Mouse (Mus musculus): Measurements from ENCODE around the gene Mlst8. TPM values are rescaled to one million over a fixed set of nuclear protein-coding genes. Genes with fewer than 3 reads are reported as not detected.
"Not testable (repeated sequence)": the region's sequence is repeated elsewhere in the genome, so short reads cannot be mapped to it uniquely, and the experiment has no call there.

Gene Mlst8
- total and polyA plus RNA-seq, 3 experiments, result 35.4 to 57.3 TPM; not detected in 1

DNA sequence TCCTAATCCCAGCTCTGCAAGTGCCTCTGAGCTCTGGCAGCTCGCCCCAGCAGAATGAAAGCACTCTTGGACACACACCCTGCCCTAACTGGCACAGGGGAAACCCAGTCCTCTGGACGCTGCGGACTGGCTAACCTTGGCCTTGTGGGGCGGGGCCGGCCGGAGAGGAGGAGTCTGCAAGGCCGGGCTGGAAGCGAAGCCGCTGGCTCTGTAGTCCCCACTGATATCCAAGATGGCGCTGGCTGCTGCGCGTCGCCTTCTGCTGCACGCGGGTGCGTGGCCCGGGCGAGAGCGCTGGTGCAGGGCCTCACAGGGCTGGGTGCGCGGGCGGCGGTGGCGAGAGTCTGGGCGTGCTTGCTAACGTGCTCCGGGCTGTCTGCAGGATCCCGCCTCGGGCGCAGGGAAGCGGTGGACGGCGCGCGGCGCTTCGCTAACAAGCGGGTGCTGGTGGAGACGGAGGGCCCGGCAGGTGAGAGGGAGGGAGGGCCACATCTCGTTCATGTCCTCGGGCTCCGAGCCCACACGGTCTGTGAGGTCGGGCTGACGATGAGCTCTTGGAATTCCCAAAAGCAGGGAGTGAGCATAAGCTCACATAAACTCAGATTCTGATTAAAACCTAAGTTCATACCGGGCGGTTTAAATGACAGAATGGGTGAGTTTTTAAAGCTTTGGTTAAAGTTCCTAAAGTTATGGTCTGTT, 52.3 kb downstream of the Mlst8 start, which contains the start of gene Eci1 (continued):
- no peak for TF ChIP-seq MAFK (IDR thresholded peaks at IDR 0.05; ENCODE audit: borderline replicate concordance, low read depth, low read length)
- TF ChIP-seq NRF1 (IDR thresholded peaks at IDR 0.05; ENCODE audit: insufficient read depth, low read depth, low read length, poor library complexity, severe bottlenecking), result 0 out of 2 replicates have a peak, but pooled peaks have one; percentile 14
- TF ChIP-seq MEF2A (IDR thresholded peaks at IDR 0.05; ENCODE audit: extremely low read depth, insufficient replicate concordance, low read depth, low read length, poor library complexity, severe bottlenecking), result no peak

DNA sequence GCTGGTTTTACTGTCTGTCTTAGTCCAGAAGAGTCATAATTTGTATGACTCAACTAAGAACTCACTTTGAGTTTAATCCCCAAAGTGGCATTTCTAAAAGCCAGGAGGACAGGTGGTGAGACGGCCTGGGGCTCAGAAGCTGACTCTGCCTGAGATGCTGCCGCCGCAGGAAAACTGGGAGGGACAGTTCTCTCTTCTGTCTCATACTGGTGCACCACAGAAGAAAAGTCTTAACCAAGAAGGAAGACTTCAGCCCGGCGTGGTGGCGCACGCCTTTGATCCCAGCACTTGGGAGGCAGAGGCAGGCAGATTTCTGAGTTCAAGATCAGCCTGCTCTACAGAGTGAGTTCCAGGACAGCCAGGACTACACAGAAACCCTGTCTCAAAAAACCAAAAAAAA, 53.0 kb downstream of the Mlst8 start:
- Histone ChIP-seq H3K79me2 (ENCODE audit: control insufficient read depth, insufficient read depth, low read length, poor library complexity) (peaks cover 13% of the 10 kb centered on the region), H3K27me3 (ENCODE audit: control insufficient read depth in 1 of 2, insufficient read depth in 2 of 2, low read length in 2 of 2) (no peaks in the 10 kb centered on the region), H3K9ac (ENCODE audit: control insufficient read depth, low read depth, low read length, poor library complexity, severe bottlenecking) (no peak overlapping the region), H3K36me3 (ENCODE audit: control insufficient read depth in 1 of 2, insufficient read depth in 2 of 2, low read length in 2 of 2) (peaks cover 3 to 22% of the 10 kb centered on the region in 2 experiments; a peak in 3 of 4 replicates), H3K4me3 (ENCODE audit: control insufficient read depth in 1 of 2, insufficient read depth in 1 of 2, low read depth in 2 of 2, low read length in 2 of 2) (no peak overlapping the region), H3K27ac (ENCODE audit: control insufficient read depth, low read depth, low read length) (no peak overlapping the region), H3K4me1 (ENCODE audit: control insufficient read depth in 1 of 2, insufficient read depth in 2 of 2, low read length in 2 of 2) (peaks cover 0 to 2% of the 10 kb centered on the region in 2 experiments; a peak in 2 of 4 replicates), H3K9me3 (replicated peaks; ENCODE audit: insufficient read depth, low read length) (no peaks in the 10 kb centered on the region)
- DNase-seq (ENCODE audit: low read depth, low spot score), result no peak
- no peak for TF ChIP-seq TCF12 (IDR thresholded peaks at IDR 0.05; ENCODE audit: low read depth, low read length)
- no peak for TF ChIP-seq RCOR1 (IDR thresholded peaks at IDR 0.05; ENCODE audit: low read depth, low read length)
- TF ChIP-seq POLR2AphosphoS2 (IDR thresholded peaks at IDR 0.05; ENCODE audit: low read length), result no peak
- no peak for TF ChIP-seq GATA1 (IDR thresholded peaks at IDR 0.05; ENCODE audit: low read depth, low read length)
- TF ChIP-seq MAZ (IDR thresholded peaks at IDR 0.05; ENCODE audit: low read depth, low read length), result no peak
- TF ChIP-seq MAFK (IDR thresholded peaks at IDR 0.05; ENCODE audit: borderline replicate concordance, low read depth, low read length), result no peak

DNA sequence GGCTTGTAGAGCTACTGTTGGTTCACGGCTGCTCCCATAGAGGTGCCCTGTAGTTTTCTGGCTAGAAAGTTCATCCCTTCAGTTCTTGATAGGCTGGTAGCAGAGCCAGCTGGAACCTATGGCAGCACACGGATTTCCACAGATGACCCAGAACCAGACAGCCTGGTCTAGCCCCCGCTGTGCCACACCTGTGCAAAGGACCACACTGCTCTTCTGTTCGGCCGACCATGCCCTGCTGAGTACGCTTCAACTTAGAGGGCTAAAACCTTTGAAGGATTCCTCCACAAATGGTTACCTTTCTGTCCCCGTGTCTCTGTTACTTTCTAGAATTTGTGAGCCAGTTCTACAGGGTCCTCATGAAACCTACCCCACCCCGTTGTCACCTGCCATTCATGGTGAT, 53.6 kb downstream of the Mlst8 start:
- peaks cover 13% of the 10 kb centered on the region for H3K79me2 ChIP-seq (ENCODE audit: control insufficient read depth, insufficient read depth, low read length, poor library complexity)
- not testable (repeated sequence) for H3K9ac ChIP-seq (ENCODE audit: control insufficient read depth, low read depth, low read length, poor library complexity, severe bottlenecking); H3K27ac ChIP-seq (ENCODE audit: control insufficient read depth, low read depth, low read length); H3K4me3 ChIP-seq (ENCODE audit: control insufficient read depth in 1 of 2, insufficient read depth in 1 of 2, low read depth in 2 of 2, low read length in 2 of 2); H3K27me3 ChIP-seq (ENCODE audit: control insufficient read depth in 1 of 2, insufficient read depth in 2 of 2, low read length in 2 of 2); H3K9me3 ChIP-seq (replicated peaks; ENCODE audit: insufficient read depth, low read length); DNase-seq (ENCODE audit: low read depth, low spot score); H3K4me1 ChIP-seq (ENCODE audit: control insufficient read depth in 1 of 2, insufficient read depth in 2 of 2, low read length in 2 of 2)
- H3K36me3 ChIP-seq (ENCODE audit: control insufficient read depth in 1 of 2, insufficient read depth in 2 of 2, low read length in 2 of 2), result peaks cover 3 to 24% of the 10 kb centered on the region in 2 experiments; a peak in 3 of 4 replicates

DNA sequence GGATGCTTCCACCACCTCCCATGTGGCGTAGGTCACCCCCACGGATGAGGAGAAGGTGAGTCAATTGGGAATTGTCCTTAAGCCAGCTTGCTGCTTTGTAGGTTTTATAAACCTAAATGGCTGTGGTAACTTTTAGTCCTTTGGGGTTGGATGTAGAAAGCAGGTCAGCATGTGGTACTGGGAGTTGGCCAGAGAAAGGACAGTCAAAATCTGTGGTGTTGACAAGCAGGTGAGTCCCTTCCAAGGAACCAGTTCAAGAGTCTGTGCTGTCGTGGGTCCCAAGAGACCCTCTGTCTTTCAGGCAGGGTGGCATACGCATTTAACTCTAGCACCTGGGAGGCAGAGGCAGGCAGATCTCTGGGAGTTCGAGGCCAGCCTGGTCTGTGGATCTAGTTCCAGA, 54.4 kb downstream of the Mlst8 start:
- Histone ChIP-seq H3K4me3 (ENCODE audit: control insufficient read depth in 1 of 2, insufficient read depth in 1 of 2, low read depth in 2 of 2, low read length in 2 of 2) (no peak overlapping the region), H3K9ac (ENCODE audit: control insufficient read depth, low read depth, low read length, poor library complexity, severe bottlenecking) (no peak overlapping the region), H3K9me3 (replicated peaks; ENCODE audit: insufficient read depth, low read length) (no peaks in the 10 kb centered on the region), H3K79me2 (ENCODE audit: control insufficient read depth, insufficient read depth, low read length, poor library complexity) (peaks cover 15% of the 10 kb centered on the region), H3K36me3 (ENCODE audit: control insufficient read depth in 1 of 2, insufficient read depth in 2 of 2, low read length in 2 of 2) (peaks cover 3 to 29% of the 10 kb centered on the region in 2 experiments; a peak in 3 of 4 replicates), H3K27me3 (ENCODE audit: control insufficient read depth in 1 of 2, insufficient read depth in 2 of 2, low read length in 2 of 2) (no peaks in the 10 kb centered on the region), H3K27ac (ENCODE audit: control insufficient read depth, low read depth, low read length) (no peak overlapping the region), H3K4me1 (ENCODE audit: control insufficient read depth in 1 of 2, insufficient read depth in 2 of 2, low read length in 2 of 2) (peaks cover 0 to 2% of the 10 kb centered on the region in 2 experiments; a peak in 2 of 4 replicates)
- DNase-seq (ENCODE audit: low read depth, low spot score), result no peak
- TF ChIP-seq GABPA (IDR thresholded peaks at IDR 0.05; ENCODE audit: low read depth, low read length), result no peak
- TF ChIP-seq USF1 (IDR thresholded peaks at IDR 0.05; ENCODE audit: low read depth, low read length), result no peak
- TF ChIP-seq E2F4 (IDR thresholded peaks at IDR 0.05; ENCODE audit: borderline replicate concordance, low read depth, low read length), result no peak
- no peak for TF ChIP-seq BHLHE40 (IDR thresholded peaks at IDR 0.05; ENCODE audit: borderline replicate concordance, low read depth, low read length)
- TF ChIP-seq ELF1 (IDR thresholded peaks at IDR 0.05; ENCODE audit: low read depth, low read length), result no peak
- TF ChIP-seq TBP (IDR thresholded peaks at IDR 0.05; ENCODE audit: low read depth, low read length), result no peak
- no peak for TF ChIP-seq ZNF384 (IDR thresholded peaks at IDR 0.05; ENCODE audit: low read depth, low read length)
- no peak for TF ChIP-seq USF2 (IDR thresholded peaks at IDR 0.05; ENCODE audit: borderline replicate concordance in 1 of 2, insufficient read depth in 1 of 2, low read depth in 1 of 2, low read length in 2 of 2)
- TF ChIP-seq JUND (IDR thresholded peaks at IDR 0.05; ENCODE audit: low read depth, low read length), result no peak
- no peak for TF ChIP-seq GATA1 (IDR thresholded peaks at IDR 0.05; ENCODE audit: low read depth, low read length)
- TF ChIP-seq POLR2AphosphoS2 (IDR thresholded peaks at IDR 0.05; ENCODE audit: low read length), result no peak
- no peak for TF ChIP-seq SMC3 (IDR thresholded peaks at IDR 0.05; ENCODE audit: low read depth, low read length)
- TF ChIP-seq HCFC1 (IDR thresholded peaks at IDR 0.05; ENCODE audit: low read depth, low read length), result no peak
- no peak for TF ChIP-seq RAD21 (IDR thresholded peaks at IDR 0.05; ENCODE audit: low read depth, low read length)

Data from MEL (cell line).